Mouse (Mus musculus) left cerebral cortex, adult 6 months (tissue): ENCODE results near the gene Gm10721. TPM values are rescaled to one million over a fixed set of nuclear protein-coding genes. Genes with fewer than 3 reads are reported as not detected.

Source experiments
- long read RNA-seq, 2 experiments: library from polyadenylated mRNA; unstranded; transcript quantifications; one replicate each; pipeline ENCODE4 v2.0.0; 2019 to 2020
- polyA plus RNA-seq: library from polyadenylated mRNA; unstranded; fragments of <200 nt; fragmentation: Nextera tagmentation; gene quantifications from 2 replicates; pipeline ENCODE4 v1.2.3, GENCODE M21; 2021

Gm10721 gene
- polyA plus RNA-seq, result 0.49 TPM in 1 of 2 replicates, not detected in the other
- long read RNA-seq, experiment 1, result 0 reads
- long read RNA-seq, experiment 2, result 0 reads

DNA sequence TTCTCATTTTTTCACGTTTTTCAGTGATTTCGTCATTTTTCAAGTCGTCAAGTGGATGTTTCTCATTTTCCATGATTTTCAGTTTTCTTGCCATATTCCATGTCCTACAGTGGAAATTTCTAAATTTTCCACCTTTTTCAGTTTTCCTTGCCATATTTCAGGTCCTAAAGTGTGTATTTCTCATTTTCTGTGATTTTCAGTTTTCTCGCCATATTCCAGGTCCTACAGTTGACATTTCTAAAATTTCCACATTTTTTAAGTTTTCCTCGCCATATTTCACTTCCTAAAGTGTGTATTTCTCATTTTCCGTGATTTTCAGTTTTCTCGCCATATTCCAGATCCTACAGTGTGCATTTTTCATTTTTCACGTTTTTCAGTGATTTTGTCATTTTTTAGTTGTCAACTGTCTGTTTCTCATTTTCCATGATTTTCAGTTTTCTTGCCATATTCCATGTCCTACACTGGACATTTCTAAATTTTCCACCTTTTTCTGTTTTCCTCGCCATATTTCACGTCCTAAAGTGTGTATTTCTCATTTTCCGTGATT, at the start of gene Gm10721:
Gene Gm10721 (plus strand): TSS at position 408 of the 547 bp plus-strand sequence.

DNA sequence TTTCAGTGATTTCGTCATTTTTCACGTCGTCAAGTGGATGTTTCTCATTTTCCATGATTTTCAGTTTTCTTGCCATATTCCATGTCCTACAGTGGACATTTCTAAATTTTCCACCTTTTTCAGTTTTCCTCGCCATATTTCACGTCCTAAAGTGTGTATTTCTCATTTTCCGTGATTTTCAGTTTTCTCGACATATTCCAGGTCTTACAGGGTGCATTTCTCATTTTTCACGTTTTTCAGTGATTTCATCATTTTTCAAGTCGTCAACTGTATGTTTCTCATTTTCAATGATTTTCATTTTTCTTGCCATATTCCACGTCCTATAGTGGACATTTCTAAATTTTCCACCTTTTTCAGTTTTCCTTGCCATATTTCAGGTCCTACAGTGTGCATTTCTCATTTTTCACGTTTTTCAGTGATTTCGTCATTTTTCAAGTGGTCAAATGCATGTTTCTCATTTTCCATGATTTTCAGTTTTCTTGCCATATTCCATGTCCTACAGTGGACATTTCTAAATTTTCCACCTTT, 12.4 kb upstream of the Gm10721 start, which contains the start of gene Gm10722:
Gene Gm10722 (plus strand): TSS at position 478 of the 528 bp plus-strand sequence.

DNA sequence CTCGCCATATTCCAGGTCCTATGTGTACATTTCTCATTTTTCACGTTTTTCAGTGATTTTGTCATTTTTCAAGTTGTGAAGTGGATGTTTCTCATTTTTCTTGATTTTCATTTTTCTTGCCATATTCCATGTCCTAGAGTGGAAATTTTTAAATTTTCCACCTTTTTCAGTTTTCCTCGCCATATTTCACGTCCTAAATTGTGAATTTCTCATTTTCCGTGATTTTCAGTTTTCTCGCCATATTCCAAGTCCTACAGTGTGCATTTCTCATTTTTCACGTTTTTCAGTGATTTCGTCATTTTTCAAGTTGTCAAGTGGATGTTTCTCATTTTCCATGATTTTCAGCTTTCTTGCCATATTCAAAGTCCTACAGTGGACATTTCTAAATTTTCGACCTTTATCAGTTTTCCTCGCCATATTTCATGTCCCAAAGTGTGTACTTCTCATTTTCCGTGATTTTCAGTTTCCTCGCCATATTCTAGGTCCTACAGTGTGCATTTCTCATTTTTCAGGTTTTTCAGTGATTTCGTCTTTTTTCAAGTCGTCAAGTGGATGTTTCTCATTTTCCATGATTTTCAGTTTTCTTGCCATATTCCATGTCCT, 10.0 kb upstream of the Gm10721 start, which contains the start of gene Gm11168:
Gene Gm11168 (plus strand): TSS at position 553 of the 603 bp plus-strand sequence.

DNA sequence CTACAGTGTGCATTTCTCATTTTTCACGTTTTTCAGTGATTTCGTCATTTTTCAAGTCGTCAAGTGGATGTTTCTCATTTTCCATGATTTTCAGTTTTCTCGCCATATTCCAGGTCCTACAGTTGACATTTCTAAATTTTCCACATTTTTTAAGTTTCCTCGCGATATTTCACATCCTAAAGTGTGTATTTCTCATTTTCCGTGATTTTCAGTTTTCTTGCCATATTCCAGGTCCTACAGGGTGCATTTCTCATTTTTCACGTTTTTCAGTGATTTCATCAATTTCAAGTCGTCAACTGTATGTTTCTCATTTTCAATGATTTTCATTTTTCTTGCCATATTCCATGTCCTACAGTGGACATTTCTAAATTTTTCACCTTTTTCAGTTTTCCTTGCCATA, 2.4 kb downstream of the Gm10721 start, which contains the start of gene Gm10720:
Gene Gm10720 (plus strand): TSS at position 301 of the 400 bp plus-strand sequence.

DNA sequence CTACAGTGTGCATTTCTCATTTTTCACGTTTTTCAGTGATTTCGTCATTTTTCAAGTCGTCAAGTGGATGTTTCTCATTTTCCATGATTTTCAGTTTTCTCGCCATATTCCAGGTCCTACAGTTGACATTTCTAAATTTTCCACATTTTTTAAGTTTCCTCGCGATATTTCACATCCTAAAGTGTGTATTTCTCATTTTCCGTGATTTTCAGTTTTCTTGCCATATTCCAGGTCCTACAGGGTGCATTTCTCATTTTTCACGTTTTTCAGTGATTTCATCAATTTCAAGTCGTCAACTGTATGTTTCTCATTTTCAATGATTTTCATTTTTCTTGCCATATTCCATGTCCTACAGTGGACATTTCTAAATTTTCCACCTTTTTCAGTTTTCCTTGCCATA, 4.2 kb downstream of the Gm10721 start, which contains the start of gene Gm10719:
Gene Gm10719 (plus strand): TSS at position 301 of the 400 bp plus-strand sequence.

DNA sequence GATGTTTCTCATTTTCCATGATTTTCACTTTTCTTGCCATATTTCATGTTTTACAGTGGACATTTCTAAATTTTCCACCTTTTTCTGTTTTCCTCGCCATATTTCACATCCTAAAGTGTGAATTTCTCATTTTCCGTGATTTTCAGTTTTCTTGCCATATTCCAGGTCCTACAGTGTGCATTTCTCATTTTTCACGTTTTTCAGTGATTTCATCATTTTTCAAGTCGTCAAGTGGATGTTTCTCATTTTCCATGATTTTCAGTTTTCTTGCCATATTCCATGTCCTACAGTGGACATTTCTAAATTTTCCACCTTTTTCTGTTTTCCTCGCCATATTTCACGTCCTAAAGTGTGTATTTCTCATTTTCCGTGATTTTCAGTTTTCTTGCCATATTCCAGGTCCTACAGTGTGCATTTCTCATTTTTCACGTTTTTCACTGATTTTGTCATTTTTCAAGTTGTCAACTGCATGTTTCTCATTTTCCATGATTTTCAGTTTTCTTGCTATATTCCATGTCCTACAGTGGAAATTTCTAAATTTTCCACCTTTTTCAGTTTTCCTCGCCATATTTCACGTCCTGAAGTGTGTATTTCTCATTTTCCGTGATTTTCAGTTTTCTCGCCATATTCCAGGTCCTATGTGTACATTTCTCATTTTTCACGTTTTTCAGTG, 10.5 kb downstream of the Gm10721 start, which contains the start of gene Gm10718:
Gene Gm10718 (plus strand): TSS at position 236 of the 673 bp plus-strand sequence.

DNA sequence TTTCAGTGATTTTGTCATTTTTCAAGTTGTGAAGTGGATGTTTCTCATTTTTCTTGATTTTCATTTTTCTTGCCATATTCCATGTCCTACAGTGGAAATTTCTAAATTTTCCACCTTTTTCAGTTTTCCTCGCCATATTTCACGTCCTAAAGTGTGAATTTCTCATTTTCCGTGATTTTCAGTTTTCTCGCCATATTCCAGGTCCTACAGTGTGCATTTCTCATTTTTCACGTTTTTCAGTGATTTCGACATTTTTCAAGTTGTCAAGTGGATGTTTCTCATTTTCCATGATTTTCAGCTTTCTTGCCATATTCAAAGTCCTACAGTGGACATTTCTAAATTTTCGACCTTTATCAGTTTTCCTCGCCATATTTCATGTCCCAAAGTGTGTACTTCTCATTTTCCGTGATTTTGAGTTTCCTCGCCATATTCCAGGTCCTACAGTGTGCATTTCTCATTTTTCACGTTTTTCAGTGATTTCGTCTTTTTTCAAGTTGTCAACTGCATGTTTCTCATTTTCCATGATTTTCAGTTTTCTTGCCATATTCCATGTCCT, 12.1 kb downstream of the Gm10721 start, which contains the start of gene Gm10717:
Gene Gm10717 (plus strand): TSS at position 506 of the 556 bp plus-strand sequence.

DNA sequence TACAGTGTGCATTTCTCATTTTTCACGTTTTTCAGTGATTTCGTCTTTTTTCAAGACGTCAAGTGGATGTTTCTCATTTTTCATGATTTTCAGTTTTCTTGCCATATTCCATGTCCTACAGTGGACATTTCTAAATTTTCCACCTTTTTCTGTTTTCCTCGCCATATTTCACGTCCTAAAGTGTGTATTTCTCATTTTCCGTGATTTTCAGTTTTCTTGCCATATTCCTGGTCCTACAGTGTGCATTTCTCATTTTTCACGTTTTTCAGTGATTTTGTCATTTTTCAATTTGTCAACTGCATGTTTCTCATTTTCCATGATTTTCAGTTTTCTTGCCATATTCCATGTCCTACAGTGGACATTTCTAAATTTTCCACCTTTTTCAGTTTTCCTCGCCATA, 21.4 kb downstream of the Gm10721 start, which contains the start of gene Gm17535:
Gene Gm17535 (plus strand): TSS at position 301 of the 400 bp plus-strand sequence.

DNA sequence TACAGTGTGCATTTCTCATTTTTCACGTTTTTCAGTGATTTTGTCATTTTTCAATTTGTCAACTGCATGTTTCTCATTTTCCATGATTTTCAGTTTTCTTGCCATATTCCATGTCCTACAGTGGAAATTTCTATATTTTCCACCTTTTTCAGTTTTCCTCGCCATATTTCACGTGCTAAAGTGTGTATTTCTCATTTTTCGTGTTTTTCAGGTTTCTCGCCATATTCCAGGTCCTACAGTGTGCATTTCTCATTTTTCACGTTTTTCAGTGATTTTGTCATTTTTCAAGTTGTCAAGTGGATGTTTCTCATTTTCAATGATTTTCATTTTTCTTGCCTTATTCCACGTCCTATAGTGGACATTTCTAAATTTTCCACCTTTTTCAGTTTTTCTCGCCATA, 23.6 kb downstream of the Gm10721 start, which contains the start of gene Gm10715:
Gene Gm10715 (plus strand): TSS at position 301 of the 400 bp plus-strand sequence.

Other genes starting within 250 kb of the Gm10721 start
- 0.40 TPM in 1 of 2 replicates, not detected in the other for gene Gm10722, start 12.2 kb upstream of the Gm10721 start, polyA plus RNA-seq
- 0.46 TPM in 1 of 2 replicates, not detected in the other for gene Gm11168, start 9.8 kb upstream of the Gm10721 start, polyA plus RNA-seq
- gene Gm10720, start 2.5 kb downstream of the Gm10721 start, polyA plus RNA-seq, result not detected in 2 replicates
- gene Gm10719, start 4.3 kb downstream of the Gm10721 start, polyA plus RNA-seq, result 2.3 TPM in 1 of 2 replicates, not detected in the other
- 2.1 TPM in 1 of 2 replicates, not detected in the other for gene Gm10718, start 10.4 kb downstream of the Gm10721 start, polyA plus RNA-seq
- gene Gm10717, start 12.3 kb downstream of the Gm10721 start, polyA plus RNA-seq, result 2.4 TPM in 1 of 2 replicates, not detected in the other
- gene Gm17535, start 21.5 kb downstream of the Gm10721 start, polyA plus RNA-seq, result not detected in 2 replicates
- not detected in 2 replicates for gene Gm10715, start 23.7 kb downstream of the Gm10721 start, polyA plus RNA-seq